Mouse (Mus musculus) C2C12 (cell line): ENCODE data around the gene Selplg. TPM values are rescaled to one million over a fixed set of nuclear protein-coding genes. Genes with fewer than 3 reads are reported as not detected.
A peak's percentile ranks its signal among the peaks of the same experiment; 100 is the strongest.

Experiments used
- H3K27me3 ChIP-seq: one replicate; pipeline ENCODE4 v1.6.1; 2011; ENCODE audit not compliant: control insufficient read depth, insufficient read depth, insufficient read length
- H3K36me3 ChIP-seq: one replicate; pipeline ENCODE4 v1.6.1; 2011; ENCODE audit not compliant: control insufficient read depth, insufficient read depth
- H3K4me3 ChIP-seq: one replicate; pipeline ENCODE4 v1.5.1; 2011; ENCODE audit warnings: mild to moderate bottlenecking, control low read depth; ENCODE audit not compliant: poor library complexity, insufficient read depth, severe bottlenecking
- H3K79me2 ChIP-seq: one replicate; pipeline ENCODE4 v1.6.1; 2011; ENCODE audit not compliant: control insufficient read depth, insufficient read depth
- H3K79me3 ChIP-seq: one replicate; pipeline ENCODE4 v1.6.1; 2011; ENCODE audit warnings: low read depth, control low read depth
- H3ac ChIP-seq: one replicate; pipeline ENCODE3; 2011; ENCODE audit warnings: low read depth; ENCODE audit not compliant: control insufficient read depth, insufficient read length
- CEBPB ChIP-seq: IDR thresholded peaks from one replicate; pipeline ENCODE4 v1.6.1; 2011; ENCODE audit warnings: low read depth, mild to moderate bottlenecking, control low read depth, moderate library complexity
- CTCF ChIP-seq: IDR thresholded peaks from one replicate; pipeline ENCODE4 v1.5.1; 2011; ENCODE audit not compliant: control insufficient read depth, insufficient read depth, insufficient read length
- FOSL1 ChIP-seq: IDR thresholded peaks from one replicate; pipeline ENCODE4 v1.8.0; 2011; ENCODE audit warnings: mild to moderate bottlenecking, low read length; ENCODE audit not compliant: poor library complexity, insufficient read depth, severe bottlenecking
- MAX ChIP-seq: IDR thresholded peaks from one replicate; pipeline ENCODE4 v1.6.1; 2011; ENCODE audit warnings: mild to moderate bottlenecking, control low read depth
- MYOD1 ChIP-seq: IDR thresholded peaks from one replicate; pipeline ENCODE4 v1.6.1; 2011; ENCODE audit warnings: low read depth; ENCODE audit not compliant: control insufficient read depth, insufficient read length
- MYOG ChIP-seq: IDR thresholded peaks from one replicate; pipeline ENCODE4 v1.6.1; 2011; ENCODE audit not compliant: control insufficient read depth, insufficient read length; ENCODE audit errors: extremely low read depth
- USF1 ChIP-seq: IDR thresholded peaks from one replicate; pipeline ENCODE4 v1.6.1; 2011; ENCODE audit warnings: low read depth, mild to moderate bottlenecking, control low read depth, moderate library complexity
- polyA plus RNA-seq: library from polyadenylated mRNA; unstranded; fragments of >200 nt; fragmentation: generic; extraction: Trizol; gene quantifications from one replicate; pipeline ENCODE4 v1.2.1, GENCODE M21; 2012; ENCODE audit warnings: missing spikeins

Selplg gene
- polyA plus RNA-seq, 1 experiment: 0.06 TPM

DNA sequence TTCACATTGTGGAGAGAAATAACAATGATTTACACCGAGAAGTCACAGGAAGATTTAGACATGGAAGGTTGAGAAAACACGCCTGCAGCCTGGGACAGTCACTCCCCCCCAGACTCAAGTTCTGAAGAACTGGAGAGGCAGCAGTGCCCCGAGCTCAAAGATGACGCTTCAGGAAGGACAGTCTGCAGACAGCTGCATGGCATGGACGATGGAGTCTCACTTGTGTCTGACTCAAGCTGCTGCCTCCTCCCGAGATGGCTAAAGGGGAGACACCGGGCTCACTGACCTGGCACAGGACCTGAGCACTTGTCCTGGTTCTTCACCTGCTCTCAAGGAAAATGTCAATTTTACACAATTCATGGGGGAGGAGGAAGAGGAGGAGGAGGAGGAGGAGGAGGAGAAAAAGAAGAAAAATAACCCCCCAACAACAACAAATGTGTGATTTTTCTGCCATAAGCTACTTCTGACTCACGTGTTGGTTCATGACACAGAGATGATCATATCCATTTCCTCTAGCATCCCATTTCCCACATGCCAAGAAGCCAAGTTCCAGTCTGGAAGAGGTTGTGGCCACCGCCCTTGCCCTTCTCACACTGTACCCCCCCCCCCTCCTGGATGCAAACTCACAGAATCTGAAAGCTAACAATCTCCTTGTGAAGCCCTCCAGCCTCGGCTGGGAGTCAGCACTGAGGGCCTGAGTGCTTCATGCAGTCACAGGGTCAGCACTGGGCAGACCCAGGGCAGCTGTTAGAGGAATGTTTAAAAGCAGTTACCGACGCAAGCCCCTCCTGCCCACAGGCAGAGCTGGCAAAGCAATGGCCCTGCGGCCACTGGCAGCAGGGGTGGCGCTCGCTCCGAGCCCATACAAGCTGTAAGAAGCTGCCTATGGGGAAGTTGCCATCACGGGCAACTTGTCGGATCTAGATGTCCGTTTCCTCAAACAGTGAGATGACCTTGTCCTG lies 41.9 kb upstream of the Selplg start:
- Histone ChIP-seq H3K79me3 (peaks cover 66% of the 10 kb centered on the region), H3K36me3 (peaks cover 40% of the 10 kb centered on the region), H3K79me2 (peaks cover 84% of the 10 kb centered on the region), H3K27me3 (no peaks in the 10 kb centered on the region), H3K4me3 (no peak overlapping the region), H3ac (peak overlapping the region; percentile 77)
- no peak for TF ChIP-seq FOSL1
- TF ChIP-seq MAX: peak; percentile 56
- peak; percentile 64 for TF ChIP-seq USF1
- peak; percentile 82 for TF ChIP-seq MYOD1
- no peak for TF ChIP-seq MYOG
- no peak for TF ChIP-seq CEBPB

DNA sequence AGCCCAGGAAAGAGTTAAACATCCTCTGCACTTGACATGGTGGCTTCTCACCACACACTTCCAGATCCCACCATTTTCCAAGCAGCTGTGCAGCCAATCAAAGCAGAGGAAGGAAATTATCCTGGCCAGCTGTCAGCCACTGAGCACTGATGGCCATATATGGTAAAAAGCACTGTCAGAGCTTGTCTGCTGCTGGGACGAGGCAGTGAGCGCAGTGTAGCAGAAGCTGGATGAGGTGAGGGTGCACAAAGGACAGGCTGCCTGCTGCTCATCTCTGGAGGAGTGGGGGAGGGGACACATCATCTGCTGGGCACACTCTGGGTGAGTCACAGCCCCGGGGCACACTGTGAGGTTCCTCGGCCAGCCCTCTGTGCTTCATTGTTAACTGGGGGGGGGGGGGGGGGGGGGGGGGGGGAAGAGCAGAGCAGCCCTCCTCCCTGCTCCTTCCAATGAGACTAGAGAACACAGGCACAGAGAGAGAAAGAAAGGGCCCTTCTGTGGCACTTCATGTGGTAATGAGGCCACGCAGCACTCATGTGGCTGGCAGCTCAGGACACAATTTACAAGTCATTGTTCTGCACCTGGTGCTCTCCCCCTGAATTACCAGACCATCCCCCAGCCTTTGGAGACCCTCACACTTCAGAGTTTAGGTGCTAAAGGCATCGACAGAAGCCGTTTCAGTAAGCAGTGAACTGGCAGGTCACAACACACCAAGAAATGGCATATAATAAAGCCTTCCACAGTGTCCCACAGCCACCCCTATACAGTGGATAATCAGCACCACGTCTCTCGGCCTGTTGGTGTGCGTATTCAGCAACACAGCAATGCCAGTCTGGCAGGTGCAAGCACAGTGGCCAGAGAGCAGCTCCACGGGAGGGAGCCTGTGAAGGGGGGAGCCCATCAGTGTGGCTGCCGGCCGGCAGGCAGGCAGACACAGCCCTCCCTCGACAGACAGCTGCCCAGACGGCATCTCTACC lies 40.8 kb upstream of the Selplg start:
- TF ChIP-seq MAX: peak; percentile 74
- no peak for TF ChIP-seq CEBPB
- peak; percentile 90 for TF ChIP-seq MYOD1
- peak overlapping the region; percentile 3 for H3K4me3 ChIP-seq
- peaks cover 35% of the 10 kb centered on the region for H3K36me3 ChIP-seq
- H3K79me2 ChIP-seq: peaks cover 84% of the 10 kb centered on the region
- H3ac ChIP-seq: peak overlapping the region; percentile 77
- H3K27me3 ChIP-seq: no peaks in the 10 kb centered on the region
- peaks cover 67% of the 10 kb centered on the region for H3K79me3 ChIP-seq

DNA sequence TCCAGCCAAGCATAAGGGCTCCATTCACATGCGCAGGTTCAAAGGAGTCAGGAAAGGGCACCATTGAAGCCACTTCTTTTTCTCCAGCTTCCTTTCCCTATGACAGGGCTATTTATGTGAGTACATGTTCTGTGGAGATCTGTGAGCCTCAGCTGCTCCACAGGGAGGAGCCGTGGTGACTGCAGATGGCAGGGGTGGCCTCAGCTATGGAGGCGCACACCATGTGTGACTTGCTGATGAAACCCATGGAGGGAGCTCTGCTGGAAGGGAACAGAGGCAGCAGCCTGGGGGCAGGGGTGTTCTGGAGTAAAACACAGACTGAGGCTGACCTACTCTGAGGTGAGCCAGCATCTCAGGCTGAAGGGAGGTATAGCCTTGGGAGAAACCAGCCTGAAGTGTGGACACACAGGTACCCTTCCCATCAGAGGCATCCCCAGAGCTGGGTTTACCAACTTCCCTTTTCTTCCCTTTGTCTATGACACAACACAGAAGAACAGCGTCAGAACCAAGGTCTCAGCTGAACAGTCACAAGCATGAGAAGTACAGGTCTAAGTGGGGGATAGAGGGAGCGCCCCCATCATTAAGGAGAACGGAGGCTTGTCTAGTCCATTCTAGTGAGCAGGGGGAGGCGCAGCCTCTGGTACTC lies 39.6 kb upstream of the Selplg start:
- H3K79me2 ChIP-seq: peaks cover 84% of the 10 kb centered on the region
- H3ac ChIP-seq: no peak overlapping the region
- peaks cover 31% of the 10 kb centered on the region for H3K36me3 ChIP-seq
- no peak overlapping the region for H3K4me3 ChIP-seq
- no peaks in the 10 kb centered on the region for H3K27me3 ChIP-seq
- TF ChIP-seq CEBPB (no peak), MAX (no peak), MYOG (no peak), USF1 (no peak), CTCF (no peak)
- H3K79me3 ChIP-seq: peaks cover 67% of the 10 kb centered on the region

DNA sequence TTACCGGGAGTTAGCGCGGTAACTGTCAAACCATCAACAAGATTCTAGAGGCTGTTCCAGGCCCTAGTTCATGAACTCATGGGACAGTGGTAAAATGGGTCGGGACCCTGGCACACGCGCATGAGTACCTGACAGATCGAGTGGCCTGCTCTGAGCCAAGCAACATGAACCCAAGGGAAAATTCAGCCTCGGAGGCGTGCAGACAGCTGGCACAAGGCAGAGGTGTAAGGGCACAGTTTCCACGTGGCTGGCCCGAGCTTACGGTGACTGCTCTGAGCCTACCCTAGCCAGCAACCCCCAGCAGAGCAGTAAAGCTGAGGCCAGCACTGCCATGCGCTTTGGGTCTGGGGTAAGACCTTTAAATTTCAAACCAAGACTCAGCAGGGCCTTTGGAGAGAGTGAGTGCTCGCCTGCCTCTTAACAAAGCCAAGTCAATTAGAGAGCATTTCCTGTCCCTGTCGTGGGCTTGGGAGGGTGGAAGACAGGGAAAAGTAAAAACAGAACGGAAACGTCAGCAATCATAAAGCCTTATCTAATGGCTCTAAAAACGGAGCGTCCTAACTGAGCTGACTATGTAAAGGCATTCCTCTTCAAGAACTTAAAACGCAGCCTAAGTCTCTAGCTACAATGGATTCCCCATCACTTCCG lies 38.1 kb upstream of the Selplg start:
- peaks cover 84% of the 10 kb centered on the region for H3K79me2 ChIP-seq
- no peak overlapping the region for H3ac ChIP-seq
- H3K36me3 ChIP-seq: peaks cover 23% of the 10 kb centered on the region
- peaks cover 63% of the 10 kb centered on the region for H3K79me3 ChIP-seq
- H3K4me3 ChIP-seq: no peak overlapping the region
- H3K27me3 ChIP-seq: no peaks in the 10 kb centered on the region
- TF ChIP-seq MYOD1 (no peak), USF1 (no peak)

DNA sequence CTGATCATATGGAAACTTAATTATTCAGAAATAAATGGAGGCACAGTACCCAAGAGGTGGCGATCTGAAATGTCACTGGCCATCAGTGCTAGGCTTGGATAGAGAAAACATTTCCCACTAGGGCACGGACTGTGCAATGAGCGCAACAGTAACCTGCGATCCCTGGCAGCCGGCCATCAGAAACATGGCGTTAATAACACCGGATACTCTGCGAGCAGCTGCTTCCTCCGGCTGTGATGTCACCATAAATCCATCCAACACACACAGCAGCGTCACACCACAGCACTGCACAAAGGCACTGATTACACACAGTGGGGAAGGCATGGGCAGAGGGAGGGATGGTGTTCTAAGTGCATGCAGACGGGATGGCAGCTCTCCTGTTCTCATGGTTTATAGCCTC lies 36.7 kb upstream of the Selplg start:
- H3K4me3 ChIP-seq: no peak overlapping the region
- peak; percentile 94 for TF ChIP-seq MYOD1
- no peak for TF ChIP-seq MYOG
- peaks cover 90% of the 10 kb centered on the region for H3K79me2 ChIP-seq
- H3K36me3 ChIP-seq: peaks cover 32% of the 10 kb centered on the region
- H3ac ChIP-seq: no peak overlapping the region
- H3K79me3 ChIP-seq: peaks cover 66% of the 10 kb centered on the region
- H3K27me3 ChIP-seq: no peaks in the 10 kb centered on the region
